Mouse (Mus musculus) right cerebral cortex, postnatal 36 days (tissue): ENCODE data around the gene Amdhd2.
"Not testable (repeated sequence)": the region's sequence is repeated elsewhere in the genome, so short reads cannot be mapped to it uniquely, and the experiment has no call there.

ENCODE experiments used
- DNase-seq, 2 experiments: peaks; one replicate each; pipeline ENCODE4 v3.0.0; 2022; ENCODE audit warnings: low spot score in 2 of 2, mixed read lengths in 1 of 2

Amdhd2 gene

DNA sequence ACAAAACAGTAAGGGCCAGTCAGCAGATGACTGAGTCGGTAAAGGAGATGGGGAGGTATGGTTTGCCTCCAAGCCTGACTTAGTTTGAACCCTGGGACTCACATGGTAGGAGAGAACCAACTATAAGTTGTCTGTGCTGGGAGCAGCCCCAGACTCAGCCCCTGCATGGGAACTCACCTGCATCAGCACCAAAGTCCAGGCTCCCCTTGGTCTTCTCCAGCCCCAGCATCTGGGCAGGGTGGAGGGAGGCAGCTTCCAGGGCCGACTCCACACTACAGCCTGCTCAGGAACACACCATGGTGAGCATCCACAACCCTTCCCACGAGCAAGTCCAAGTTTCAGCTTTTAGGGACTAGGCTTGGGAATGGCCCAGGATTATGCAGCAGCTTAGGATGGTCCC is 7.2 kb downstream of the Amdhd2 start:
- DNase-seq = no peak

- no peak for DNase-seq
These were observed 7.8 kb downstream of the Amdhd2 start for GRCm38 (mm10) chr17:24155742-24156141.

DNA sequence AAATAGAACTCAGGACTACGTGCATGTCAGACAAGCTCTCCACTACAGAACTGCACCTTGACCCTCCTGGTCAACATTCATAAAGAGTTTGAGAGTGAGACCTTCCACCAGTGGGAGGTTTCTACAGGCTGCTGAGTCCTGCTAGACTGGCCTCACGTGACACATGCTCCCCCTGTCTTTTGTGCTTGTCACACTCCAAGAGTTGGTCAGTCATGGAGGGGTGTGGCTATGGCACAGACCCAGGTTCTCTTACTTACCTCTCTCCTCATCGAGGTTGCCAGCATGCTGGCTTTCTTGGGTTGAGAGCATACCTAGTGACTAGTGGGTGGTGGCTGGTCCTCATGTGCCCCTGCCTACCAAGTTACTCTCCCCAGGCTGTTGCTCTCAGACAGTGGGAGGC is 9.1 kb downstream of the Amdhd2 start:
- no peak for DNase-seq

DNA sequence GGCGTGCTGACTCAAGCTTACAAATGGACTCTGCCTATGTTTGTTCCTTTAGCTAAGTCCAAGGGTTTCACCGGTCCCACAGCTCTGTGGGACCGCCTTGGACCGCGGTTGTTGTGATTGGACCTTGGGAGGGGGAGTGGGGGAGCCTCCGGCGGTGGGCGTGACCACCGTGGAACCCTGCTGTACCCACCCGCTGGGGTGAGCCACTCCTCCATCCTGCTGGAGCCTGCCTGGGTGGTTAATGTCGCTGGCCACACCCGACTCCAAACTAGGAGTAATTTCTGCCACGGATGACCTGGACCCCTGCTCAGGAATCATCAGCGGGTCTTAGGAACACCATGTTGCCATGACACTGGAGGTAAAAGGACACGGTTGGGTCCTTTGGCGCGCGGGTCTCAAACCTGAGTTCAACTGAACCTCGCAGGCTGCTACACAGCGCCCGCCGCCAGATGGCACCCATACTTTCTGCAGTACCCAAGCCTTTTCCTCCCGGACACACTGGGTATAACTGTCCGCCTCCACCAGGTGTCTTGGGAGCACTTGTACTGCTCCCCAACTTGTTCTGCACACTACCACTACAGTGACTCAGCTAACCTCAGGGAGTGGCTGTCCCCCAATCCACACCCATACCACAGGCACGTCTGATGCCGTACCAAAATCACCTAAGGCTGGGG is 11.5 kb downstream of the Amdhd2 start:
- peak; percentile 64 to 71 for DNase-seq

- DNase-seq = no peak
These were observed 12.2 kb downstream of the Amdhd2 start for GRCm38 (mm10) chr17:24151382-24151781.

GRCm38 (mm10) chr17:24150824-24151223 is 12.7 kb downstream of the Amdhd2 start, which contains the start of gene Pdpk1:
Gene Pdpk1 (minus strand): TSS chr17:24150924.
- DNase-seq = no peak

- DNase-seq = no peak
These were observed 14.1 kb downstream of the Amdhd2 start for GRCm38 (mm10) chr17:24149421-24149820.

DNA sequence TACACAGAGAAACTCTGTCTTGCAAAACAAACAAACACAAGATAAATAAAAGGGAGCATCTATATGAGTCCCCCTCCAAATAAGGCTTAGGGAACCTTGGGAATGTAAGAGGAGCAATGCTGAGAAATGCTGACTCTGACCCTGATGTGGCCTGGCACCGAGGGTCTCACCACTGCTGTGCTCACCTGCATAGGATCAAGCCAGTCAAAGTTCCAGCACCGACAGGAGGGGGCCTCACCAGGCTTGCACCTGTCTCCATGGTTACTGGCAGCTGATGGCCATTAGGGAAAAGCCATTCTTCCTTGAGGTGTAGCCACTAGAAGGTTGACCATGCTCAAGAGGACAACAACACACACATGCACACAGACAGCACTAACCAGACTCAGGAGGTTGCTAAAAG is 20.7 kb downstream of the Amdhd2 start:
- no peak for DNase-seq

DNA sequence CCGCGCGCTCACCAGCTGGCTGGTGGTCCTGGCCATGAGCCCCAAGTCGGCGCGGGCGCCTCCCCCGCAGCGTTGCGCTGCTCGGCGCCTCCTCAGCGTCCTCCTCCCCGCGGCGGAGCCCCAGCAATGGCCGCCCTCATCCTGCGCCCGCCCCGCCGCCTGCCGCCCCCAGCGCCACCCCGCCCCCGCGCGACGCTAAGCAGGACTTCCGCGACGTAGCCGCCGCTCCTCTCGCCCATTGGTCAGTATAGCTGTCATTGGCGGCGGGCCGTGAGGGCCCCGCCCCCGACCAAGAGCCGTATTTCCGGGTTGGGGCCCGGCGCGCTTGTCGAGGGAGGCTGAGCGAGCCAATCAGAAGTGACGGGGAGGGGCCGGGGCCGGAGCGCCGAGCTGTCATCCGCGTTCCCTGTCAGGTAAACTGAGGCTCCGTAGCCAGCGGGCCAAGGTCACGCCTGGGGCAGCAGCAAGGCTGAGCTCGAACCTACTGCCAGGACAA is 22.1 kb downstream of the Amdhd2 start:
- DNase-seq = peak; percentile 96 to 97

DNA sequence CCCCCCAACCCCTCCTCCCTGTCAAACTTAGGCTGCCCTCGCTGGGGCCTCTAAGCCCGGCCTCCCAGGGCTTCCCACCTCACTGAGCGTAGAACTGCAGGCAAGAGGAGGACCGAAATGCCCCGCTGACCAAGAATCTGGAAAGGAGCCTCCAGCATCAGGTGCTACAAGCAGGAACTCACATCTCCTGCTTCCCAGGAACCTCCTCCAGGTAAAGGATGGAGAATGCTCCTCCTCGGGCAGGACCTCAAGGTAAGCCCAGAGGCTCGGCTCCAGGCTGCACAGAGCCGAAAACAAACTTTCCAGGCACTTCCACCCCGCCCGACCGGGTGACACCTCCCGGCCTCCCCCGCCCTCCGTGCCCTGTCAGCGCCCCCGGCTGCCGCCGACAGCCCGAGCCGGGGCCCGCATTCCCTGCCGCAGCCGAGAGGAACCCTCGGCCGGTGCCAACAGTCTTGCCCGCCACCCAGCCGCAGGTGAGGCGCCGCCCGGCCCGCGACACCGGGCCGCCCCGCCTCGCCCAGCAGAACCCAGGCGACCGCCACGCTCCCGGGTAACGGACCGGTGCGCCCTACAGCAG is 22.6 kb downstream of the Amdhd2 start:
- no peak for DNase-seq

DNA sequence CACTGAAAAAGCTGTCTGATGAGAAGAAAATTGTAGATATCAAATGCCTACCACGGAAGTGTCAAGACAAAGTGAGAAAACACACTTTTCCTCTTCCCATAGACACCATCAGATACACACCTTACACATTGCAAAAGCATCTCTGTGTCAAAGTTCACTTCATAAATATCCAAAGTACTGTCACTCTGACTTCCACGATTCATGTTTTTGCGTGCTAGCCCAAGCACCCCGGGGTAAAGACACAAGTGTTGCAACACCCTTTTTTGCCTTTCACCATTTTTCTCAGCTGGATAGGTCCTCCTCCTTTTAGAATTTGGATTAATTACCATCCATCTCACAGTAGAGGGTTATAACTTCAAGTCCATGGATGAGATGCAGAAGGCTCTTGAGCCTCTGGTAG is 23.6 kb downstream of the Amdhd2 start:
- DNase-seq = no peak

- no peak for DNase-seq
These were observed 24.3 kb downstream of the Amdhd2 start for GRCm38 (mm10) chr17:24139256-24139655.

- no peak for DNase-seq
These were observed 26.2 kb downstream of the Amdhd2 start for GRCm38 (mm10) chr17:24137226-24137880.

DNA sequence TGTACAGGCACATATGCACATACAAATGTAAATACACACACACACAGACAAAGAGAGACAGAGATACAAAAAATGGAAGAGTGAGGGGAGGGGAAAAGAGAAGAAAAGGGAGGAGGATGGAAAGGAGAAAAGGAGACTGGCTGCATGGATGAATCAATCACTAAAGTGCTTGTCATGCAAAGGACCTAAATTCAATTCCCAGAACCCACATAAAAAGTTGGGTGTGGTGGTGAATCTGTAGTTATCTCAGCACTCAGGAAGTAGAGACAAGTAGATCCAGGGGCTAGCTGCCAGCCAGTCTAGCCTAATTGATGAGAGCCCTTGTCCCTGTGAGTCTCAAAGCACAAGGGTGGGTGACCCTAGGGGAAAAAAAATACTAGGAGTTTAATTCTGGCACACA is 29.5 kb downstream of the Amdhd2 start:
- DNase-seq = no peak

DNA sequence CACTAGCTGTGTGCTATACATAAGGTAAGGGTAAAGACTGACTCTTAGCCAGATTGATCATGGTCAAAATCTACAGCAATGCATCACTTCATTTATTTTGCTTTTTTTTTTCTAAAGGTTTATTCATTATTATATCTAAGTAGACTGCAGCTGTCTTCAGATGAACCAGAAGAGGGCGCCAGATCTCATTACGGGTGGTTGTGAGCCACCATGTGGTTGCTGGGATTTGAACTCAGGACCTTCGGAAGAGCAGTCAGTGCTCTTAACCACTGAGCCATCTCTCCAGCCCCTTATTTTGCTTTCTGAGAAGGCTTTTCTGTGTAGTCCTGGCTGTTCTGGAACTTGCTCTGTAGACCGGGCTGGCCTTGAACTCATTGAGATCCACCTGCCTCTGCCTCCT is 30.6 kb downstream of the Amdhd2 start:
- not testable (repeated sequence) for DNase-seq

- DNase-seq = no peak
These were observed 32.0 kb downstream of the Amdhd2 start for GRCm38 (mm10) chr17:24131570-24131969.

- DNase-seq = not testable (repeated sequence)
These were observed 34.3 kb downstream of the Amdhd2 start for GRCm38 (mm10) chr17:24129246-24129645.

DNA sequence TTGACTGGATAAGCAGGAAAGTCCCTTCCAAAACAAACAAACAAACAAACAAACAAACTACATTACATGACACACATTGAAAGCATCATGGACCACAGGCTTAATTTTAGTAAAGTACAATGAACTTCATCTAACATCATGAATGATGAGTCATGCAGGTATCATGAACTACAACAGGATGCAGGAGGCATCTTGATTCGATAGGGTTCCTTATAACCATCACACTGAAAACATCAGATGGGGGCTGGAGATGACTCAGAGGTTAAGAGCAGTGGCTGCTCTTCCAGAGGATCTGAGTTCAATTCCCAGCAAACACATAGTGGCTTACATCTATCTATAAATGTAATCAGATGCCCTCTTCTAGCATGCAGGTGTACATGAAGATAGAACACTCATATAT is 36.0 kb downstream of the Amdhd2 start:
- DNase-seq = no peak

- no peak for DNase-seq
These were observed 36.8 kb downstream of the Amdhd2 start for GRCm38 (mm10) chr17:24126801-24127200.

- no peak for DNase-seq
These were observed 44.1 kb downstream of the Amdhd2 start for GRCm38 (mm10) chr17:24119446-24119845.

- peak in 1 of 2 experiments; percentile 21 for DNase-seq
These were observed 50.5 kb downstream of the Amdhd2 start for GRCm38 (mm10) chr17:24113031-24113430.

DNA sequence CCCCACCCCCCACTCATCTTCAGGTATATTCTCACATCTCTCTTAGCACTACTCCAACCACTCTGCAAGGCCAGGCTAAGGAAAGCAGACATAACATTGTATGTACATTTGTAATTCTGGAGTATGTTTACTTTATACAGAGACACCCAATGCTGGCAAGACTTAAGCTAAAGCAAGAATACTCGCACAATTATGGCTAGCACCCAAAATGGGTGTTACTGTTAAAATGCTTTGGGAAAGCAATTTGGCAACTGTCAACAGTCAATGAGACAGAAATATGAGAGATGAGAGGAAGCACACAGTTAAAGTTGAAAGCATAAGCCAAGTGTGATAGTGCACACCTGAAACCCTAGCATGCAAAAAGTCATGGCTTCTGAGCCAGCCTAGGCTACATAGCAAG is 52.3 kb downstream of the Amdhd2 start:
- no peak for DNase-seq

GRCm38 (mm10) chr17:24108896-24109295 is 54.7 kb downstream of the Amdhd2 start:
- peak; percentile 56 to 57 for DNase-seq
